Comparison of ENCODE assay signal across 7 mouse cellular contexts in genomic region chr2:25982426-25983091, GRCm38 (mm10). TPM values are rescaled to one million over a fixed set of nuclear protein-coding genes. Genes with fewer than 3 reads are reported as not detected.
A peak's percentile ranks its signal among the peaks of the same experiment; 100 is the strongest.
DNase-seq lines count a peak whose midpoint lies in the region; ATAC-seq and TF ChIP-seq lines count a peak whose summit lies in the region.

No protein-coding gene starts in this region.

- no peaks in the 10 kb centered on the region for H3K27me3 ChIP-seq in forebrain, embryonic 13.5 days
- H3K27me3 ChIP-seq in intestine, postnatal 0 days (replicated peaks; ENCODE audit: control insufficient read depth, insufficient read depth, low read length), result no peaks in the 10 kb centered on the region
- no peaks in the 10 kb centered on the region for H3K27me3 ChIP-seq in stomach, postnatal 0 days (ENCODE audit: control insufficient read depth, insufficient read depth, low read length)

- 1% methylated on average over 61 of the region's 76 CpGs for WGBS in forebrain, embryonic 13.5 days
- WGBS in intestine, postnatal 0 days, result under 1% methylated on average over 74 of the region's 76 CpGs
- WGBS in stomach, postnatal 0 days, result under 1% methylated on average over 70 of the region's 76 CpGs

- peak; percentile 23 for ATAC-seq in forebrain, embryonic 13.5 days
- no peak; the same call in 1 of the 2 replicates for ATAC-seq in intestine, postnatal 0 days
- peak; percentile 6 for ATAC-seq in stomach, postnatal 0 days (ENCODE audit: low FRiP score, low TSS enrichment)

- H3K4me3 ChIP-seq in forebrain, embryonic 13.5 days, result peak overlapping the region; percentile 82
- peak overlapping the region; percentile 82 for H3K4me3 ChIP-seq in intestine, postnatal 0 days (ENCODE audit: low read depth, low read length)
- H3K4me3 ChIP-seq in stomach, postnatal 0 days (ENCODE audit: low read depth, low read length), result peak overlapping the region; percentile 91

- no peak for TF ChIP-seq EP300 in stomach, postnatal 0 days (optimal IDR thresholded peaks at IDR 0.05)

- peaks cover 3% of the 10 kb centered on the region; the same call in 1 of the 2 replicates for H3K36me3 ChIP-seq in forebrain, embryonic 13.5 days (ENCODE audit: poor library complexity, severe bottlenecking)
- no peaks in the 10 kb centered on the region for H3K36me3 ChIP-seq in intestine, postnatal 0 days (ENCODE audit: control insufficient read depth, insufficient read depth)
- H3K36me3 ChIP-seq in stomach, postnatal 0 days (ENCODE audit: control insufficient read depth, insufficient read depth, low read length), result no peaks in the 10 kb centered on the region

- H3K4me1 ChIP-seq in forebrain, embryonic 13.5 days, result peaks cover 49% of the 10 kb centered on the region
- 0 out of 2 replicates have a peak, but pooled peaks cover 6% of the 10 kb centered on the region for H3K4me1 ChIP-seq in intestine, postnatal 0 days (replicated peaks; ENCODE audit: control insufficient read depth, insufficient read depth, low read length)
- peaks cover 3% of the 10 kb centered on the region; the same call in 1 of the 2 replicates for H3K4me1 ChIP-seq in stomach, postnatal 0 days (replicated peaks; ENCODE audit: control insufficient read depth, insufficient read depth)

- H3K4me2 ChIP-seq in forebrain, embryonic 13.5 days, result peak overlapping the region; percentile 91
- peak overlapping the region; percentile 97 for H3K4me2 ChIP-seq in intestine, postnatal 0 days (replicated peaks; ENCODE audit: low read depth)
- peak overlapping the region; percentile 92 for H3K4me2 ChIP-seq in stomach, postnatal 0 days (replicated peaks; ENCODE audit: low read depth)

- no peak for TF ChIP-seq CTCF in intestine, postnatal 0 days (IDR thresholded peaks at IDR 0.05; ENCODE audit: low read depth)
- no peak for TF ChIP-seq CTCF in stomach, postnatal 0 days (IDR thresholded peaks at IDR 0.05; ENCODE audit: low read depth)

- no peaks in the 10 kb centered on the region for H3K9me3 ChIP-seq in forebrain, embryonic 13.5 days (replicated peaks)
- no peaks in the 10 kb centered on the region for H3K9me3 ChIP-seq in intestine, postnatal 0 days (ENCODE audit: control insufficient read depth)
- no peaks in the 10 kb centered on the region for H3K9me3 ChIP-seq in stomach, postnatal 0 days (ENCODE audit: control insufficient read depth, low read length)

- H3K27ac ChIP-seq in forebrain, embryonic 13.5 days, result peak overlapping the region; percentile 96
- peak overlapping the region; percentile 77 for H3K27ac ChIP-seq in intestine, postnatal 0 days (ENCODE audit: low read depth, low read length)
- peak overlapping the region; percentile 84 for H3K27ac ChIP-seq in stomach, postnatal 0 days (replicated peaks)

- peak; percentile 24 to 33 for DNase-seq in right cerebral cortex, adult 2 months (ENCODE audit: low spot score in 2 of 2)
- no peak for DNase-seq in right cerebral cortex, postnatal 25 days
- DNase-seq in brain, adult 2 months (ENCODE audit: low read depth, low spot score), result peak; percentile 30
- DNase-seq in lung, postnatal 36 days, result peak; percentile 10
- no peak for DNase-seq in stomach, postnatal 0 days (ENCODE audit: low spot score)

- peak overlapping the region; percentile 99 for H3K9ac ChIP-seq in forebrain, embryonic 13.5 days
- peak overlapping the region; percentile 83 for H3K9ac ChIP-seq in intestine, postnatal 0 days (ENCODE audit: low read depth, low read length)
- H3K9ac ChIP-seq in stomach, postnatal 0 days (ENCODE audit: low read length), result peak overlapping the region; percentile 93

RNA-seq across cellular contexts. Expression of gene Camsap1, which starts 0.5 kb away (rescaled TPM):
- 30.7 and 35.1 TPM in 2 replicates for polyA plus RNA-seq in forebrain, embryonic 13.5 days (2015; fragmentation: Nextera tagmentation; extraction: Ambion mirVana)
- 3.5 and 4.9 TPM in 2 replicates for polyA plus RNA-seq in intestine, postnatal 0 days (2015; fragmentation: Nextera tagmentation; extraction: Ambion mirVana)
- polyA plus RNA-seq in stomach, postnatal 0 days (2015; fragmentation: Nextera tagmentation; extraction: Ambion mirVana), result 4.2 and 6.5 TPM in 2 replicates

RNA-seq across cellular contexts. Expression of gene Ubac1, which starts 39.0 kb away (rescaled TPM):
- 83.8 and 89.3 TPM in 2 replicates for polyA plus RNA-seq in forebrain, embryonic 13.5 days (2015; fragmentation: Nextera tagmentation; extraction: Ambion mirVana)
- 45.8 TPM in 2 replicates for polyA plus RNA-seq in intestine, postnatal 0 days (2015; fragmentation: Nextera tagmentation; extraction: Ambion mirVana)
- polyA plus RNA-seq in stomach, postnatal 0 days (2015; fragmentation: Nextera tagmentation; extraction: Ambion mirVana), result 47.7 and 49.1 TPM in 2 replicates

Comparison
In these comparisons a context has a peak if more than half of its experiments do, and no peak if none do; other contexts are left out.
1. DNase-seq: peak in right cerebral cortex, adult 2 months (2 of 2), brain, adult 2 months (single experiment) and lung, postnatal 36 days (single experiment); none in right cerebral cortex, postnatal 25 days (single experiment) and stomach, postnatal 0 days (single experiment).
2. Peak in every context shown above with its lines, with median percentiles within 50 percentile points of each other: H3K27ac ChIP-seq, H3K4me2 ChIP-seq, H3K4me3 ChIP-seq and H3K9ac ChIP-seq.